Mouse (Mus musculus): Measurements from ENCODE around the gene Sox10.

Gene Sox10

DNA sequence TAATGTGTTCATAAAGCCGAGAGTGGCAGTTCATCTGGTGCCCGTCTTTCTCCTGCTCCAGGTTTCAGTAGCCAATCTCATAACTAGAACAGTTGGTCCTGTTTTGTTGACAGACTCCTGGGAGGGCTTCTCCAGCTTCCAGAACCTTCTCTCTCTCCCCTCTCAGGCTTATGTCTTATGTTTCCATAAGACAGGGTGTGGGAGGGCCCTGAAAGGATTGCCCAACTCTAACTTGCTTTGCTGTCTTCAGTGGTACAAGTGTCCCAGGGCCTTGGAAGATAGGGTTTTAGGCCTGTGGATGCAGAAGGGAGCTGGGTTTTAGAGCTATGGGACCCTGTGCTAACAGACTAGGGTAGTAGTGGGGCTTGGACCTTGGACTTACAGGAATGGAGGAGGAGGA lies 54.5 kb downstream of the Sox10 start:
- Histone ChIP-seq H3K9me3 (ENCODE audit: low read length) (no peaks in the 10 kb centered on the region), H3K4me1 (replicated peaks; ENCODE audit: low read depth, low read length) (peaks cover 45% of the 10 kb centered on the region), H3K4me3 (replicated peaks; ENCODE audit: low read length) (0 out of 2 replicates have a peak overlapping the region, but pooled peaks have one; percentile 92), H3K36me3 (ENCODE audit: insufficient read depth, low read length) (no peaks in the 10 kb centered on the region; the same call in 1 of the 2 replicates), H3K27me3 (ENCODE audit: insufficient read depth, low read length) (peaks cover 47% of the 10 kb centered on the region)
- TF ChIP-seq POU5F1 (IDR thresholded peaks at IDR 0.05; ENCODE audit: borderline replicate concordance, low read length) (no peak), CTCF (conservative IDR thresholded peaks at IDR 0.05; ENCODE audit: low read length) (no peak), NANOG (IDR thresholded peaks at IDR 0.05; ENCODE audit: borderline replicate concordance, low read length) (no peak)

DNA sequence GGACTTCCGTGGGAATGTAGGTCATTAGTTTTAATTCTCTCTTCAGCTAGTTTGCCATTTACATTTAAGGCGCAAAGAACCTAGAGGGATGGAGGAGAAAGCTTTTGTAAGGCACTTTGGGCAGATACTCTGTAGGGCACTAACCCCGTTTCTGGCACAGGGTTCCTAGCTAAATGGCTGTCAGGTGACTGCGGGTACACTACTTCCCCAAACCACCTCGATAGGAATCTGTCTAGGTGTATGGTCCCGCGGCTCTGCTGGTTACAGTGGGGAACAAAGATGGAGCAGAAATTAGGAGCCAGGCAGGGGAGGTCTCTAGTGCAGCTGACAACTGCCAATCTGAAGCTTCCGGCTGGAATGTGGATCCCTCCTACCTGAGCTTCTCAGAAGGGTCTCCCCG lies 55.0 kb downstream of the Sox10 start:
- H3K36me3 ChIP-seq (ENCODE audit: insufficient read depth, low read length) = no peaks in the 10 kb centered on the region; the same call in 1 of the 2 replicates
- H3K4me3 ChIP-seq (replicated peaks; ENCODE audit: low read length) = peak overlapping the region; percentile 92
- H3K9me3 ChIP-seq (ENCODE audit: low read length) = no peaks in the 10 kb centered on the region
- TF ChIP-seq NANOG (IDR thresholded peaks at IDR 0.05; ENCODE audit: borderline replicate concordance, low read length) (no peak), CTCF (conservative IDR thresholded peaks at IDR 0.05; ENCODE audit: low read length) (no peak), POU5F1 (IDR thresholded peaks at IDR 0.05; ENCODE audit: borderline replicate concordance, low read length) (no peak)
- H3K4me1 ChIP-seq (replicated peaks; ENCODE audit: low read depth, low read length) = peaks cover 43% of the 10 kb centered on the region
- peaks cover 47% of the 10 kb centered on the region for H3K27me3 ChIP-seq (ENCODE audit: insufficient read depth, low read length)

DNA sequence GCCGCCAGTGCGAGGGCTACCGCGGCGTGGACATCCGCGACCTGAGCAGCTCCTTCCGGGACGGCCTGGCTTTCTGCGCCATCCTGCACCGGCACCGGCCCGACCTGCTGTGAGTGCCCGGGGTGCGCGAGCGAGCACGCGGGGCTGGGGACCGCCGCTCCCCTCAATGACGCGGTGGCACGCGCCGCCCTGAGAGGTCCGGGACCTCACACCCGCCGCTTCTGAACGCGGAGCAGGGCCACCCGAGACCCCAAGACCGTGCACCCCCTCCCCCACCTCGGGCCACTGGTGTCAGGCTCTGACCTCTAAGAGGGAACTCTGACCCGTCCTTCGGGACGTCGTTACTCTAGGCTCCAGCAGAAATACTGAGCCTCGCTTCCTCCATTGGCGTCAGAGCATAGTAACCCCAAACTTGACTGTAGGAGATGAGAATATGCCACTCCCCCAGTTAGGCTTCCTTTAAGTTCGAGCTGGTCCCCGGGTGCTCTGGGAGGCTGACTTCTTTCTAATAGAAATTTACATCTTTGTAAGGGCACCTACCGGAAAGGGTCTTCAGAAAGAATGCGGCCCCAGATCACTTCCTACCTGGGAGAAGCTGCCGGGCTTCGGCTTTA lies 55.6 kb downstream of the Sox10 start:
- Histone ChIP-seq H3K27me3 (ENCODE audit: insufficient read depth, low read length) (peaks cover 47% of the 10 kb centered on the region), H3K9me3 (ENCODE audit: low read length) (no peaks in the 10 kb centered on the region), H3K4me3 (replicated peaks; ENCODE audit: low read length) (peak overlapping the region; percentile 92), H3K4me1 (replicated peaks; ENCODE audit: low read depth, low read length) (peaks cover 42% of the 10 kb centered on the region), H3K36me3 (ENCODE audit: insufficient read depth, low read length) (no peaks in the 10 kb centered on the region)
- TF ChIP-seq CTCF (conservative IDR thresholded peaks at IDR 0.05; ENCODE audit: low read length) (no peak), NANOG (IDR thresholded peaks at IDR 0.05; ENCODE audit: borderline replicate concordance, low read length) (no peak), POU5F1 (IDR thresholded peaks at IDR 0.05; ENCODE audit: borderline replicate concordance, low read length) (no peak)

DNA sequence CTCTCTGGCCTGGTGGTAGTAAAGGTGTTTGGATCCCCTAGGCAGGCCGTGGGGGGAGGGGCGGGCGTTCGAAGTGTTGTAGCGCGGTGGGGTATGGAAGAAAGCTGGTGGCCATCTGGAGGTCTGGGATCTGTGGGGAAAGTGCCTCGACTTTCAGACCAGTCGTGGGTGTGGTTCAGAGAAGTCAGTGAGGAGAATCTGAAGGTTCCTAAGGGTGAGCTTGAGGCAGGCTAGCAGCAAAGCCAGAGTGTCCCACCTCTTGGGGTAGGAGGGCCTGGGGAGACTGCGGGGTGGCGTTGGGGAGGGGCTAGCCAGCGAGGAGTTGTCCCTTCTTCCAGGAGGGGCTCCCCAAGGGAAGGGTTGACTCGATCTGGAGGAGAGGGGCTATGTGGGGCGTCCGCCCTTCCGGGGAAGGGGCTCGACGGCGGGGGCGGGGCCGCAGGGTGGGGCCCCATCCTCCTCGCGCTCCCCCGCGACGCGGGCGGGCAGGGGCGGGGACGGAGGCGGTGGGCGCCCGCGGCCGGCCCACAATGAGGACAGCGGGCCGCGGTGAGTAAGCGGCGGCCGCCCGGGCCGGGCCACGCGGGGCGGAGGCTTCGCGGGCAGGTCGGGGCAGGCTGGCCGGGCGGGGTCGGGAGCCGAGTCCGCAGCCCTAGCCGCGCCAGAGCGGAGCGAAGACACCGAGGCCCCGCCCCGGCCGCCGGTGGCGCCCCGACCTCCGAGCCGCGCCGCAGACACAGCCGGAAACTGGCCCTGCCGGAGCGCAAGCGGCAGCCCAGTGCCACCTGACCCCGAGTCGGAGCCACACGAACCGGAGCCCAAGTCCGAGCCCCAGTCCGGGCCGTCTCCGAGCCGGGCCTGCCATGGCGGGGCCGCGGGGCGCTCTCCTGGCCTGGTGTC lies 56.4 kb downstream of the Sox10 start, which contains the start of gene Micall1:
Gene Micall1, plus strand, starts transcription at position 478 of the 900 bp plus-strand sequence.
- Histone ChIP-seq H3K9me3 (ENCODE audit: low read length) (no peaks in the 10 kb centered on the region), H3K4me3 (replicated peaks; ENCODE audit: low read length) (peak within 1 kb of the TSS; percentile 92), H3K4me1 (replicated peaks; ENCODE audit: low read depth, low read length) (peaks cover 42% of the 10 kb centered on the region), H3K27me3 (ENCODE audit: insufficient read depth, low read length) (peaks cover 47% of the 10 kb centered on the region), H3K36me3 (ENCODE audit: insufficient read depth, low read length) (no peaks in the 10 kb centered on the region)
- TF ChIP-seq CTCF (conservative IDR thresholded peaks at IDR 0.05; ENCODE audit: low read length) (no peak), NANOG (IDR thresholded peaks at IDR 0.05; ENCODE audit: borderline replicate concordance, low read length) (no peak), POU5F1 (IDR thresholded peaks at IDR 0.05; ENCODE audit: borderline replicate concordance, low read length) (no peak)

DNA sequence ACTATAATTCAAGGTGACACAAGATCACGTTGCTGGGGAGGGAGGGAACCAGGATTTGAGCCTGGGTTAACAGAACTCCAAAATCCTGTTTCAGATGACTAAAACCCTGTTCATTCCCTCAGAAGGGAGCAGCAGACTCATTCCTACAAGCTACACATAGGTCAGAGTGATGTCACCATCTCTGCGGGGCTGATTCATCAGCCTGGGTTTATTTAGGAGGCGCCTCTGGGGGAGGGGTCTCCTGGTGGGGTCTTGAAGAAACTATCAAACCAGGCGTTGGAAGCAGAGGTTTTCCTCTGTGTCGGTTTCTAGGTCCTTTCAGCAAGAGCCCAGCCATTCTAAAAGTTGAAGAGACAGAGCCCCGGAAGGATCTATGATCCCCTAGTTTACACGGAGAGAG lies 57.1 kb downstream of the Sox10 start:
- H3K36me3 ChIP-seq (ENCODE audit: insufficient read depth, low read length) = no peaks in the 10 kb centered on the region
- peaks cover 47% of the 10 kb centered on the region for H3K27me3 ChIP-seq (ENCODE audit: insufficient read depth, low read length)
- H3K4me3 ChIP-seq (replicated peaks; ENCODE audit: low read length) = peak overlapping the region; percentile 92
- TF ChIP-seq POU5F1 (IDR thresholded peaks at IDR 0.05; ENCODE audit: borderline replicate concordance, low read length) (no peak), CTCF (conservative IDR thresholded peaks at IDR 0.05; ENCODE audit: low read length) (no peak), NANOG (IDR thresholded peaks at IDR 0.05; ENCODE audit: borderline replicate concordance, low read length) (no peak)
- H3K4me1 ChIP-seq (replicated peaks; ENCODE audit: low read depth, low read length) = peaks cover 40% of the 10 kb centered on the region
- no peaks in the 10 kb centered on the region for H3K9me3 ChIP-seq (ENCODE audit: low read length)

DNA sequence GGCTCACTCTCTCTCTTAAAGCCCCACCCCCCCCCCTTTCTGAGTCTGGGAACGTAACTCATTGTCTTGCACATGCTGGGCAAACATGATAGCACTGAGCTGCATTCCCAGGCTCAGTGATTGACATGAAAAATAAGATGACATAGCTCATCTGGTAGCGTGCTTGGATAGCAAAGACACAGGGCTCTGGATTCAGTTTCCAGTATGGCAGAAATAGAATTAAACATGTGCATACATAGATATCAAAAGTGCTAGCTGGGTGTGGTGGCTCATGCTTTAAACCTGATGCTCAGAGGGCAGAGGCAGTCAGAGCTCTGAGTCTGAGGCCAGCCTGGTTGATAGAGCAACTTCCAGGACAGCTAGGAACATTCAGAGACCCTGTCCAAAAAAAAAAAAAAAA lies 59.2 kb downstream of the Sox10 start:
- H3K9me3 ChIP-seq (ENCODE audit: low read length) = no peaks in the 10 kb centered on the region
- no peak overlapping the region for H3K4me3 ChIP-seq (replicated peaks; ENCODE audit: low read length)
- TF ChIP-seq POU5F1 (IDR thresholded peaks at IDR 0.05; ENCODE audit: borderline replicate concordance, low read length) (no peak), CTCF (conservative IDR thresholded peaks at IDR 0.05; ENCODE audit: low read length) (no peak), NANOG (IDR thresholded peaks at IDR 0.05; ENCODE audit: borderline replicate concordance, low read length) (no peak)
- peaks cover 34% of the 10 kb centered on the region for H3K4me1 ChIP-seq (replicated peaks; ENCODE audit: low read depth, low read length)
- no peaks in the 10 kb centered on the region for H3K36me3 ChIP-seq (ENCODE audit: insufficient read depth, low read length)
- peaks cover 35% of the 10 kb centered on the region for H3K27me3 ChIP-seq (ENCODE audit: insufficient read depth, low read length)

Measured in E14TG2a.4 (cell line).